Comparison of ENCODE assay signal across 9 mouse cellular contexts in the genomic region with DNA sequence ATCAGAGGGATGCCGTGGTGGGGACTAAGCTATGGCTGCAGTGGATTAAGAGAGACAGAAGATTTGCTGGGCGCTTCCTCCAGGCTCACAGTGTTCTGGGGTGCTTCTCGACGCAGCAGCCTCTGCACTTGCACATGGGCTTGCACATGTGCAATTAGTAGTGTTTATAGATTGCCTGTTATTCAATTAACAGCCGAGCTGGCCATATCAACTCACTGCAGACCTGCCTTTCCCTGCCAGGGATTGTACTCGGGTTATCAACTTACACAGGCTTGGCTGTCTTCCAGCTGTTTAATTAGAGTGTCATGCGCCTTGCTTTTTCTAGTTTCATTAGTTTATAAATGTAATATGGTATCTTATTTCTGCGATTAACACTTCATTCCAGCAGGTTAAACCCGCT.
DNase-seq lines count a peak whose midpoint lies in the region; ATAC-seq and TF ChIP-seq lines count a peak whose summit lies in the region.
"Had no signal": no experiment of that assay in that cellular context is flagged by ENCODE, and none has a peak within 500 bp of the region (broad histone marks: within the 10 kb centered on the region; RNA-seq: fewer than 3 reads in every experiment).

No protein-coding gene starts in this region.

- H3K4me3 ChIP-seq in lung, adult 2 months (replicated peaks; ENCODE audit: extremely low read depth, low read depth, low read length) = no peak overlapping the region
- H3K4me3 ChIP-seq in hindbrain, embryonic 16.5 days (ENCODE audit: low read length) = no peak overlapping the region

- no peaks in the 10 kb centered on the region for H3K27me3 ChIP-seq in hindbrain, embryonic 16.5 days (replicated peaks; ENCODE audit: control insufficient read depth, insufficient read depth, low read length)

- no peak overlapping the region for H3K9ac ChIP-seq in hindbrain, embryonic 16.5 days (ENCODE audit: low read depth, low read length)

- DNase-seq in cerebellum, adult 9-10 months = peak; percentile 12
- DNase-seq in cerebellum, postnatal 14 days = no peak
- peak; percentile 13 for DNase-seq in lung, postnatal 36 days
- DNase-seq in lung, adult 2 months = no peak
- peak; percentile 29 to 60 for DNase-seq in spleen, postnatal 36 days (ENCODE audit: low spot score in 2 of 2)
- no peak for DNase-seq in adrenal gland, postnatal 4 days (ENCODE audit: low spot score in 2 of 2)
- no peak for DNase-seq in urinary bladder, postnatal 10 days (ENCODE audit: low spot score)
- DNase-seq: cerebellum, adult 9-11 months had no signal

- peak overlapping the region; percentile 25 for H3K4me2 ChIP-seq in hindbrain, embryonic 16.5 days (ENCODE audit: low read length)

- no peaks in the 10 kb centered on the region for H3K36me3 ChIP-seq in hindbrain, embryonic 16.5 days (ENCODE audit: control insufficient read depth, insufficient read depth, low read length)

- ATAC-seq in hindbrain, embryonic 16.5 days = peak; percentile 48; the same call in 1 of the 2 replicates

- H3K4me1 ChIP-seq in lung, adult 2 months (ENCODE audit: control insufficient read depth, insufficient read depth, low read length) = no peaks in the 10 kb centered on the region
- H3K4me1 ChIP-seq in hindbrain, embryonic 16.5 days (ENCODE audit: control insufficient read depth, insufficient read depth, low read depth, low read length) = no peaks in the 10 kb centered on the region

- no peak for TF ChIP-seq POLR2A in lung, adult 2 months (IDR thresholded peaks at IDR 0.05; ENCODE audit: borderline replicate concordance, extremely low read depth, low read depth, low read length)

- TF ChIP-seq CTCF in lung, adult 2 months (IDR thresholded peaks at IDR 0.05; ENCODE audit: insufficient read depth, low read length) = no peak

- 42% methylated on average over 9 of the region's 9 CpGs for WGBS in lung, adult 2 months
- 45% methylated on average over 9 of the region's 9 CpGs for WGBS in hindbrain, embryonic 16.5 days

- H3K27ac ChIP-seq in hindbrain, embryonic 16.5 days (ENCODE audit: low read depth, low read length) = no peak overlapping the region

- H3K9me3 ChIP-seq in hindbrain, embryonic 16.5 days (ENCODE audit: control insufficient read depth, low read length) = no peaks in the 10 kb centered on the region

Comparison
In these comparisons a context has a peak if more than half of its experiments do, and no peak if none do; other contexts are left out.
1. DNase-seq: peak in cerebellum, adult 9-10 months (single experiment), lung, postnatal 36 days (single experiment) and spleen, postnatal 36 days (2 of 2); none in cerebellum, postnatal 14 days (0 of 2), lung, adult 2 months (single experiment), adrenal gland, postnatal 4 days (0 of 2) and urinary bladder, postnatal 10 days (single experiment).